Mouse (Mus musculus): Measurements from ENCODE around the gene Phb2. TPM values are rescaled to one million over a fixed set of nuclear protein-coding genes. Genes with fewer than 3 reads are reported as not detected.
"Not testable (repeated sequence)": the region's sequence is repeated elsewhere in the genome, so short reads cannot be mapped to it uniquely, and the experiment has no call there.

Phb2 gene
- polyA plus RNA-seq, 1 experiment from 2014 or later: 377 TPM

DNA sequence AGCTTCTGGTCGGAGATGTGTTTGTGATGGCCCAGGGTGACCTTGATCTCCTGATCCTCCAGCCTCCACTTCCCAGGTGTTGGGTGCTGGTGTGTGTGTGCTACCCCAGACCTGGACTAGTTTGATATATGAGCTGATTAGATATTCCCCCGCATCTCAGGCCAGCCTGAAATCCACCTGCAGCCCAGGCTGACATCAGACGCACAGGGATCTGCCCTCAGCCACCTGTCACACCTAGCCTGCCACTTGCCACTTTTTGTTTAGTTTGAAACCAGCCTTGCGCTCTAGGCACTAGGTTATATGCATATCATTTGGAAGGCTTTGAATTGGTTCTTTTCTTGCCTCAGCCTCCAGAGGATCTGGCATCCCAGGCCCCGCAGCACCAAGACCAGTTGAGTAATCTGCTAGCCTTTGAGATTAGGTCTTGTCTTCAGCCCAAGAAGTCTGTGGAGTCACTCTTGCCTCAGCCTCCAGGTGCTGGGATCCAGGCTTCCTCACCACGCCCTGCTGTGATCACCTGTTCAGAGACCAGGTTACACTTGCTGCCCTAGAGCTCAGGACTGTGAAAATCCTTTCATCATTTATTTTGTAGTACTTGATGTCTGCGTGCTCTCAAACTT, 41.7 kb upstream of the Phb2 start:
- Histone ChIP-seq H3K27me3 (ENCODE audit: insufficient read depth, low read length) (no peaks in the 10 kb centered on the region), H3K27ac (ENCODE audit: low read depth) (no peak overlapping the region), H3K36me3 (ENCODE audit: insufficient read depth) (no peaks in the 10 kb centered on the region), H3K4me1 (ENCODE audit: insufficient read depth) (no peaks in the 10 kb centered on the region), H3K4me2 (no peak overlapping the region), H3K9me3 (ENCODE audit: low read depth, low read length) (no peaks in the 10 kb centered on the region), H3K9ac (no peak overlapping the region), H3K4me3 (ENCODE audit: low read depth, low read length) (no peak overlapping the region)
- ATAC-seq (ENCODE audit: insufficient read depth) (no peak), DNase-seq (no peak)
- 83% methylated on average over 7 of the region's 7 CpGs for WGBS
- no peak for TF ChIP-seq CTCF (IDR thresholded peaks at IDR 0.05; ENCODE audit: low read depth)

DNA sequence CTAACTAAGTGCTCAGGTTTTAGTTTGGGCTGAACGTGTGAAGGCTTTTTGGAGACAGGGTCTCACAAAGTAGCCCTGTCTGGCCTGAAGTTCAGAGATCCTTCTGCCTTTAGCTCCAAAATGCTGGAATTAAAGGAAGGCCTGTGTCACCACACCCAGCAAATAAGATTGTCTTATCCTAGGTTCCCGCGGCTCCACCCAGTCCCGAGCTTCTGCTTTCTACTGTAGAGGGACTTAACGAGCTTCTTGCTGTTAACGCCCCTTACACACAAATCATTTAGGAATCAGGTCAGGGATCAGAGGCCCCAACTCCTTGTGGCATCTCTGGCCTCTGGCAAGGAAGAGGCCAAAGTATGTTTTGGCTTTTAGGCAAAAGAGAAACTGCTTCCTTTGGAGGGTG, 40.0 kb upstream of the Phb2 start:
- Histone ChIP-seq H3K4me3 (ENCODE audit: low read depth, low read length) (no peak overlapping the region), H3K9me3 (ENCODE audit: low read depth, low read length) (no peaks in the 10 kb centered on the region), H3K27me3 (ENCODE audit: insufficient read depth, low read length) (no peaks in the 10 kb centered on the region), H3K27ac (ENCODE audit: low read depth) (no peak overlapping the region), H3K36me3 (ENCODE audit: insufficient read depth) (no peaks in the 10 kb centered on the region), H3K4me1 (ENCODE audit: insufficient read depth) (no peaks in the 10 kb centered on the region), H3K9ac (no peak overlapping the region), H3K4me2 (no peak overlapping the region)
- no peak for DNase-seq
- 61% methylated on average over 6 of the region's 6 CpGs for WGBS
- no peak for ATAC-seq (ENCODE audit: insufficient read depth)
- TF ChIP-seq CTCF (IDR thresholded peaks at IDR 0.05; ENCODE audit: low read depth): no peak

DNA sequence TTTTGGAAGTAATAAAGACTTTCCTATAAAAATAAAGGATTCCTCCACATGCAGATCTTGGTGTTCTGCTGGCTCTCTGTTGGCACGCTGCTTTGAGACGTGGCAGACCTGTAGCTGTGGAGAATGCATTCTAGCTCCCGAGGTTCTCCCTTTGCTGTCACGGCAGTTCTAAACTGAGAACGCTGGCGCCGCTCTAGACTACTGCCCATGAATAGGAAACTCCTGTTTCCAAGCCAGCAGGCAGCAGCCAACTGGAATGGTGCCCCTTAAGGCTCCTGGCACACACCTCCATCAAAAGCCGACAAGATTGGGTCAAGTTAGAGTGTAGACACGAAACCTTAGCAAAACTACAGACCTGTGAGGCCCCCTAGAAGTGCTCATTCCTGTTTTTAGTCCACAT, 38.5 kb upstream of the Phb2 start:
- Histone ChIP-seq H3K27ac (ENCODE audit: low read depth) (no peak overlapping the region), H3K4me1 (ENCODE audit: insufficient read depth) (no peaks in the 10 kb centered on the region), H3K36me3 (ENCODE audit: insufficient read depth) (no peaks in the 10 kb centered on the region), H3K27me3 (ENCODE audit: insufficient read depth, low read length) (no peaks in the 10 kb centered on the region), H3K9me3 (ENCODE audit: low read depth, low read length) (no peaks in the 10 kb centered on the region), H3K4me2 (no peak overlapping the region), H3K9ac (no peak overlapping the region), H3K4me3 (ENCODE audit: low read depth, low read length) (no peak overlapping the region)
- ATAC-seq (ENCODE audit: insufficient read depth): no peak
- DNase-seq: no peak
- TF ChIP-seq CTCF (IDR thresholded peaks at IDR 0.05; ENCODE audit: low read depth): no peak
- 91% methylated on average over 9 of the region's 9 CpGs for WGBS

DNA sequence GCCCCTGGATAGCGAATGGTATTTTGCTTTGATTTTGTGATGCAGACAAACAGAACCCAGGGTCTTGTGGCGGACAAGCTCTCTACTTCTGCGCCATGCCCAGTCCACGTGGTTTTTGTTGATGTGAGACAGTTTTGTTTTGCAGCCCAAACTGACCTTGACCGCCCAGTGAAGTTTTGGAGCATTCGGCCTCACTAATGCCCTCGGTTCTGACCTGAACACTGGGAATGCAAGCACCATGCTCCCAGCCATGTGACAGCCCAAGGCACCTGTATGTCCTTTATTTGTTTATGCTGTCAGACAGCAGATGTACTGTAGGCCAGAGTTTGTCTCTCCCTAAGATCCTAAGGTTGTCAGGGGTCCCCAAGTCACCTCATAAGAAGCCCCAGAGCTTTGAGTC, 37.5 kb upstream of the Phb2 start:
- H3K4me2 ChIP-seq: no peak overlapping the region
- DNase-seq (no peak), ATAC-seq (ENCODE audit: insufficient read depth) (no peak)
- no peaks in the 10 kb centered on the region for H3K4me1 ChIP-seq (ENCODE audit: insufficient read depth)
- H3K36me3 ChIP-seq (ENCODE audit: insufficient read depth): no peaks in the 10 kb centered on the region
- no peak overlapping the region for H3K4me3 ChIP-seq (ENCODE audit: low read depth, low read length)
- no peaks in the 10 kb centered on the region for H3K9me3 ChIP-seq (ENCODE audit: low read depth, low read length)
- no peak overlapping the region for H3K27ac ChIP-seq (ENCODE audit: low read depth)
- no peak for TF ChIP-seq CTCF (IDR thresholded peaks at IDR 0.05; ENCODE audit: low read depth)
- no peak overlapping the region for H3K9ac ChIP-seq
- 95% methylated on average over 7 of the region's 7 CpGs for WGBS
- H3K27me3 ChIP-seq (ENCODE audit: insufficient read depth, low read length): no peaks in the 10 kb centered on the region

DNA sequence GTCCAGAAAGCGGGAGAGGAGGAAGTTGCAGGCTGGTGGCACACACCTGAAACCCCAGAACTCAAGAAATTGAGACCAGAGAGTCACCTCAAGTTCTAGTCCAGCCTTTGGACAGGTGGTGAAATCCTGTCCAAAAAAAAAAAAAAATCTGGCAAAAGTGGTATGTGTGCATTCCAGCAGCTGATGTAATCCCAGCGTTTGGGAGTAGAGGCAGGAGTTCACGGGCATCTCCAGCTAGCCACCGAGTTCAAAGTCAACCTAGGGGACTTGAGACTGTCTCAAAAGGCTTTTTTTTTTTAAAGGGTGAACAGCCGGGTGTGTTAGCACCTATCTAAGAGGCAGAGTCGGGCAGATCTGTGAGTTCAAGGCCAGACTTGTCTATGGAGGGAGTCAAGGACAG, 36.0 kb upstream of the Phb2 start:
- H3K4me2 ChIP-seq: no peak overlapping the region

DNA sequence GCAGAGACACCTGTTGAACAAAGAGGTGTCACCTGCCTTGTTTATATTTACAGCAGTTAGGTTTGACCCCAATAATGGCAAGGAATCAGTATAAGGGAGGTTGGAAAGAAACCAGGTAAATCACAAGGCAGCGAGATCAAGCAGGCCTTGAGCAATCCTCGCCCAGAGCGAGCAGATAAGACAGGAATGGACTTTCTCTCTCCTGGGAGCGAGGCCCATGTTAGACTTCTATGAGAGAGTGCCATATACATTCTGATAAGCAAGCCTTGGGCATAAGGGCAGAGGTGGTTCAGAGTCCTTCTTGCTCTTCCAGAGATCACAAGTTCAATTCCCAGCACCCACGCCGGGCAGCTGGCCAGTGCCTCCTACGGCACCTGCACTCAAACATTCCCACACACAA, 33.4 kb upstream of the Phb2 start:
- Histone ChIP-seq H3K27ac (ENCODE audit: low read depth) (no peak overlapping the region), H3K4me1 (ENCODE audit: insufficient read depth) (peaks cover 4% of the 10 kb centered on the region; the same call in 1 of the 2 replicates), H3K4me3 (ENCODE audit: low read depth, low read length) (no peak overlapping the region), H3K27me3 (ENCODE audit: insufficient read depth, low read length) (no peaks in the 10 kb centered on the region), H3K9me3 (ENCODE audit: low read depth, low read length) (no peaks in the 10 kb centered on the region), H3K36me3 (ENCODE audit: insufficient read depth) (no peaks in the 10 kb centered on the region), H3K9ac (no peak overlapping the region), H3K4me2 (no peak overlapping the region)
- no peak for ATAC-seq (ENCODE audit: insufficient read depth)
- DNase-seq: no peak
- 84% methylated on average over 7 of the region's 7 CpGs for WGBS
- no peak for TF ChIP-seq CTCF (IDR thresholded peaks at IDR 0.05; ENCODE audit: low read depth)

More for the DNA sequence above, 36.0 kb upstream of the Phb2 start:
- ATAC-seq (ENCODE audit: insufficient read depth): no peak
- no peak for DNase-seq
- no peak overlapping the region for H3K4me3 ChIP-seq (ENCODE audit: low read depth, low read length)
- no peak overlapping the region for H3K27ac ChIP-seq (ENCODE audit: low read depth)
- no peak overlapping the region for H3K9ac ChIP-seq
- H3K27me3 ChIP-seq (ENCODE audit: insufficient read depth, low read length): no peaks in the 10 kb centered on the region
- no peaks in the 10 kb centered on the region for H3K4me1 ChIP-seq (ENCODE audit: insufficient read depth)
- 76% methylated on average over 6 of the region's 6 CpGs for WGBS
- H3K9me3 ChIP-seq (ENCODE audit: low read depth, low read length): no peaks in the 10 kb centered on the region
- H3K36me3 ChIP-seq (ENCODE audit: insufficient read depth): no peaks in the 10 kb centered on the region
- no peak for TF ChIP-seq CTCF (IDR thresholded peaks at IDR 0.05; ENCODE audit: low read depth)

DNA sequence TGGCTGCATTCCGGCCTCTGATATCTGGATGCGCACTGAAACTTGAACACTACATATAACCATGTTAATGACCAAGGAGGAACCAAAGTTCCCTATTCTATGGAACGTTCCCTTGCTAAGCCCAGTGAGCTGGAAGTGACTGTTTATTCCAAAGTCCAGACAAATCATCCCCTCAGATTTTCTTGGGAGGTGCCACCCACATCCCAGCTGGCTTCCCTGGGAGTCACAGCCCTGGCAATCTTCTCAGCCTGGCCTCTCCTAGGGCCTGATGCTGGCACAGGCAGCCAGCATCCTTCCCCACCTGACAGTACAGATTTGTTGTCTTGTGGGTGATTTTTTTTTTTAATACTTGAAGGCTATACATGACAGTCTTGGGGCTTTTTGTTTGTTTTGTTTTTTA, 32.6 kb upstream of the Phb2 start:
- WGBS: 88% methylated on average over 3 of the region's 3 CpGs
- no peak for TF ChIP-seq CTCF (IDR thresholded peaks at IDR 0.05; ENCODE audit: low read depth)
- no peak for DNase-seq

DNA sequence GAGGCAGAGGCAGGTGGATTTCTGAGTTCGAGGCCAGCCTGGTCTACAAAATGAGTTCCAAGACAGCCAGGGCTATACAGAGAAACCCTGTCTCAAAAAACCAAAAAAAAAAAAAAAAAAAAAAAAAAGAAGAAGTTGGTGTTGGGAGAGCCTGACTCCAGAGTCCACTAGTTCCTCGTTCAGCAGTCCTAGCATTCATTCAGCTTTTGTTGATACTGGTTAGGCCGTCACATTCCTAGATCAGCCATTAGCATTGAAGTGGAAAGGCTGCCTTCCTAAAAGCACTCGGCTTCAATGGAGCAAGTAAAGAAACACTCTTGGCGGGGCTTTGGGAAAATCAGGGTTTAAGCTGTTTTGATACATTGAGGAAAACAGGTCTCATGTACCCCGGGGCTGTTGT, 29.8 kb upstream of the Phb2 start:
- not testable (repeated sequence) for H3K27me3 ChIP-seq (ENCODE audit: insufficient read depth, low read length)

More for the DNA sequence above, 32.6 kb upstream of the Phb2 start:
- Histone ChIP-seq H3K36me3 (ENCODE audit: insufficient read depth) (no peaks in the 10 kb centered on the region), H3K4me2 (no peak overlapping the region), H3K27ac (ENCODE audit: low read depth) (no peak overlapping the region), H3K9ac (no peak overlapping the region), H3K4me3 (ENCODE audit: low read depth, low read length) (no peak overlapping the region), H3K9me3 (ENCODE audit: low read depth, low read length) (no peaks in the 10 kb centered on the region), H3K4me1 (ENCODE audit: insufficient read depth) (peaks cover 4% of the 10 kb centered on the region; the same call in 1 of the 2 replicates), H3K27me3 (ENCODE audit: insufficient read depth, low read length) (no peaks in the 10 kb centered on the region)
- ATAC-seq (ENCODE audit: insufficient read depth): no peak

More for the DNA sequence above, 29.8 kb upstream of the Phb2 start:
- not testable (repeated sequence) for H3K4me1 ChIP-seq (ENCODE audit: insufficient read depth); H3K36me3 ChIP-seq (ENCODE audit: insufficient read depth); ATAC-seq (ENCODE audit: insufficient read depth); H3K9ac ChIP-seq; H3K4me2 ChIP-seq; H3K4me3 ChIP-seq (ENCODE audit: low read depth, low read length); H3K27ac ChIP-seq (ENCODE audit: low read depth); DNase-seq; H3K9me3 ChIP-seq (ENCODE audit: low read depth, low read length)
- 64% methylated on average over 6 of the region's 6 CpGs for WGBS

All from lung, embryonic 14.5 days (tissue).